Mouse (Mus musculus) cortical plate, adult 2 months (tissue): ENCODE data around the gene Ttl.

ENCODE experiments used
- CTCF ChIP-seq: fragments of 200-500 bp; IDR thresholded peaks from 2 replicates; pipeline ENCODE4 v1.5.1; 2011; ENCODE audit warnings: mild to moderate bottlenecking, control low read depth, low read length; ENCODE audit not compliant: insufficient read depth; ENCODE audit errors: extremely low read depth
- POLR2A ChIP-seq: fragments of 200-500 bp; IDR thresholded peaks from 2 replicates; pipeline ENCODE4 v1.6.1; 2011; ENCODE audit warnings: mild to moderate bottlenecking, low read length, control low read depth; ENCODE audit not compliant: insufficient read depth; ENCODE audit errors: extremely low read depth

DNA sequence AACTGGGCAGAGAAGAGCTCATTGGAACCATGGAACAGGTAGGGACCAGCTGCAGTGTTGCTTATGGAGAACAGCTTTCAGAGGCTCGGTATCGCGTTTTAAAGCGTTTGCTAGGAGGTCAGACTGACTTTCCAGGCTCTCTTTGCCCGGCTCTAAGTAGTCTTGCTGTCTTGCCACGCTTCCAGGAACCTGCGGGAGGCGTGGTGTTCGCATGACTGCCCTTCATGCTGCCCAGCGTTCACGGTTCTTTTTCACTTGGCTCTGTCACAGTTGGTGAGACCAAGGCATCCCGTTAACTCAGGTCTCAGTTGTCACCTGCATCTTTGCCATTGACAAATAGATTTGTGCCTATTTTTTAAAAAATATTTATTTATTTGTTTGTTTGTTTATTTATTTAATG lies 52.3 kb downstream of the Ttl start:
- TF ChIP-seq CTCF (no peak), POLR2A (no peak)
